ENCODE assay signal across 8 mouse cellular contexts in genomic region chr7:125550881-125551381, GRCm38 (mm10). TPM values are rescaled to one million over a fixed set of nuclear protein-coding genes. Genes with fewer than 3 reads are reported as not detected.
DNase-seq lines count a peak whose midpoint lies in the region; ATAC-seq lines count a peak whose summit lies in the region.

No protein-coding gene starts in this region.

- ATAC-seq in kidney, embryonic 14.5 days (ENCODE audit: low FRiP score, low TSS enrichment) = no peak
- no peak for ATAC-seq in embryonic facial prominence, embryonic 15.5 days (ENCODE audit: insufficient number of reproducible peaks, low FRiP score, low TSS enrichment, low read depth)
- ATAC-seq in megakaryocyte, adult 5-6 weeks (ENCODE audit: poor library complexity, severe bottlenecking) = 0 out of 2 replicates have a peak, but pooled peaks have one; percentile 11

- H3K4me3 ChIP-seq in kidney, embryonic 14.5 days (ENCODE audit: low read length) = no peak overlapping the region
- no peak overlapping the region for H3K4me3 ChIP-seq in embryonic facial prominence, embryonic 15.5 days (replicated peaks)

- 72% methylated on average over 6 of the region's 6 CpGs for WGBS in kidney, embryonic 14.5 days
- 69% methylated on average over 6 of the region's 6 CpGs for WGBS in embryonic facial prominence, embryonic 15.5 days

- no peak overlapping the region for H3K27ac ChIP-seq in kidney, embryonic 14.5 days (ENCODE audit: low read depth, low read length)
- H3K27ac ChIP-seq in embryonic facial prominence, embryonic 15.5 days (replicated peaks) = peak overlapping the region; percentile 24; the same call in 1 of the 2 replicates

- no peak overlapping the region for H3K9ac ChIP-seq in kidney, embryonic 14.5 days (ENCODE audit: low read depth, low read length)
- no peak overlapping the region for H3K9ac ChIP-seq in embryonic facial prominence, embryonic 15.5 days

- H3K4me2 ChIP-seq in kidney, embryonic 14.5 days (replicated peaks; ENCODE audit: low read depth, low read length) = no peak overlapping the region
- no peak overlapping the region for H3K4me2 ChIP-seq in embryonic facial prominence, embryonic 15.5 days (replicated peaks)

- H3K36me3 ChIP-seq in kidney, embryonic 14.5 days (ENCODE audit: control insufficient read depth, insufficient read depth, low read length) = no peaks in the 10 kb centered on the region
- H3K36me3 ChIP-seq in embryonic facial prominence, embryonic 15.5 days = no peaks in the 10 kb centered on the region

- H3K9me3 ChIP-seq in kidney, embryonic 14.5 days (ENCODE audit: control insufficient read depth, low read length) = no peaks in the 10 kb centered on the region
- no peaks in the 10 kb centered on the region for H3K9me3 ChIP-seq in embryonic facial prominence, embryonic 15.5 days (replicated peaks)

- intact Hi-C loops in heart, postnatal 25 days (cut with DNase I) = no loop called here

- no peaks in the 10 kb centered on the region for H3K27me3 ChIP-seq in kidney, embryonic 14.5 days (ENCODE audit: control insufficient read depth, insufficient read depth, low read length)
- no peaks in the 10 kb centered on the region for H3K27me3 ChIP-seq in embryonic facial prominence, embryonic 15.5 days

- peaks cover 3% of the 10 kb centered on the region; the same call in 1 of the 2 replicates for H3K4me1 ChIP-seq in kidney, embryonic 14.5 days (ENCODE audit: control insufficient read depth, insufficient read depth, low read length)
- peaks cover 26% of the 10 kb centered on the region for H3K4me1 ChIP-seq in embryonic facial prominence, embryonic 15.5 days

- DNase-seq in kidney, postnatal 25 days = peak; percentile 26 to 68
- DNase-seq in heart, postnatal 25 days (ENCODE audit: low spot score) = peak; percentile 58
- no peak for DNase-seq in spleen, adult 18-20 months
- no peak for DNase-seq in cerebellum, adult 8-10 months
- DNase-seq in retina, embryonic 14.5 days (ENCODE audit: low spot score) = no peak

RNA-seq across cellular contexts. Expression of gene Il4ra, which starts 1.0 kb away (rescaled TPM):
- 4.0 and 5.9 TPM in 2 replicates for polyA plus RNA-seq in kidney, embryonic 14.5 days (2014; fragmentation: Nextera tagmentation; extraction: Ambion mirVana)
- 13.0 and 13.2 TPM in 2 replicates for polyA plus RNA-seq in embryonic facial prominence, embryonic 15.5 days (2015; fragmentation: Nextera tagmentation; extraction: Ambion mirVana)
- total RNA-seq in heart, postnatal 25 days (2021) = 10 to 100 TPM; 13.3 to 18.6 TPM
- total RNA-seq in megakaryocyte, adult 5-6 weeks (2015) = 11.9 and 15.9 TPM in 2 replicates
- 29.8 and 31.7 TPM in 2 replicates for total RNA-seq in megakaryocyte, adult 5-6 weeks (2017)

RNA-seq across cellular contexts. Expression of gene Il21r, which starts 52.3 kb away (rescaled TPM):
- 0.13 and 0.22 TPM in 2 replicates for polyA plus RNA-seq in kidney, embryonic 14.5 days (2014; fragmentation: Nextera tagmentation; extraction: Ambion mirVana)
- 1.1 and 1.5 TPM in 2 replicates for polyA plus RNA-seq in embryonic facial prominence, embryonic 15.5 days (2015; fragmentation: Nextera tagmentation; extraction: Ambion mirVana)
- total RNA-seq in heart, postnatal 25 days (2021) = under 1 TPM; 0.29 to 0.67 TPM
- 0.62 and 0.83 TPM in 2 replicates for total RNA-seq in megakaryocyte, adult 5-6 weeks (2015)
- 1.8 and 2.2 TPM in 2 replicates for total RNA-seq in megakaryocyte, adult 5-6 weeks (2017)

RNA-seq across cellular contexts. Expression of gene Nsmce1, which starts 59.5 kb away (rescaled TPM):
- polyA plus RNA-seq in kidney, embryonic 14.5 days (2014; fragmentation: Nextera tagmentation; extraction: Ambion mirVana) = 137 and 157 TPM in 2 replicates
- polyA plus RNA-seq in embryonic facial prominence, embryonic 15.5 days (2015; fragmentation: Nextera tagmentation; extraction: Ambion mirVana) = 105 and 110 TPM in 2 replicates
- 10 to 100 TPM; 26.7 to 30.5 TPM for total RNA-seq in heart, postnatal 25 days (2021)
- 62.5 and 74.2 TPM in 2 replicates for total RNA-seq in megakaryocyte, adult 5-6 weeks (2015)
- 73.6 and 73.8 TPM in 2 replicates for total RNA-seq in megakaryocyte, adult 5-6 weeks (2017)

Comparison
In these comparisons a context has a peak if more than half of its experiments do, and no peak if none do; other contexts are left out.
1. DNase-seq: peak in kidney, postnatal 25 days (2 of 2) and heart, postnatal 25 days (single experiment); none in spleen, adult 18-20 months (0 of 2), cerebellum, adult 8-10 months (single experiment) and retina, embryonic 14.5 days (single experiment).